Mouse (Mus musculus): ENCODE data around the gene Slc43a2.

Slc43a2 gene

DNA sequence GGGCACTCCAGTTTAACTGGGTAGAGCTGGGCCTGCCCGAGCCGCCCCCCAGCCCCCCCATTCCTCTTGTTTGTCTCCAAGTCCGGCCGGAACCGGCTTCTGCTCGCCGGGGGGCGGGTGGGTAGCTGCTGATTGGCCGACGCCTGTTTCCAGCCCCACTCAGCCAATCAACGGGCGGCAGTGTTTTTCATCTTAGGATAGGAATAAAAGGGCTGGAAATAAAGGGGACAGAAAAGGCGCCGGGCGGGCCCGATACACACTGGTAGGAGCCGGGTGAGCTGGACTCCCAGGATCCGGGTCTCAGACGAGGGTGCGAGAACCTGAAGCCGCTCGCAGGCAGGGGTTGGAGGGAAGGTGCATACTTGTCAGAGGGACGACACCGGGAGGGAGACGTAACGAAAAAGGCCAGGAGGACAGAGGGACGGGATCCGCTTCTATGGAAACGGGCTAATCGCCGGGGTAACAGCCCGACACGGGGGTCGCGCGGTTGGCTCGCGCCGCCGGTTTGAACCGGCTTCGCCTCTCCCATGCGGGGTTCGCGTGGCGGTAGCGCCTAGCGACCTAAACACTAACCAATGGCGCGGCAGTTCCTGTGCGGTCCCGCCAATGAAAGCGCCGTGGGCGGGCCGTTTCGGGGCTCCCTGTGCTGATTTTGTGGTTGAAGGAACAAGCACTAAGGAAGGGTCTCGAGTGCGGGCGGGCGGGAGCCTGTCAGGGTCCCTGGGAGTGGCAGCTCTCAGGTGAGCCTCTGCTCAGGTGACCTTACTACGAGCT is at the start of gene Slc43a2:
Gene Slc43a2 (plus strand): TSS at position 226 of the 774 bp plus-strand sequence.
- peak; percentile 96 to 97 for DNase-seq (ENCODE audit: low spot score in 2 of 2)

- no peak for DNase-seq (ENCODE audit: low spot score in 2 of 2)
Measured at GRCm38 (mm10) chr11:75486192-75486591, 45.3 kb upstream of the Slc43a2 start.

- DNase-seq (ENCODE audit: low spot score in 2 of 2): peak; percentile 96 to 98
Measured at GRCm38 (mm10) chr11:75486601-75487285, 44.8 kb upstream of the Slc43a2 start, which contains the start of gene Prpf8. Gene Prpf8 (plus strand): TSS chr11:75486816.

- DNase-seq (ENCODE audit: low spot score in 2 of 2): no peak
Measured at GRCm38 (mm10) chr11:75487496-75487895, 44.0 kb upstream of the Slc43a2 start.

DNA sequence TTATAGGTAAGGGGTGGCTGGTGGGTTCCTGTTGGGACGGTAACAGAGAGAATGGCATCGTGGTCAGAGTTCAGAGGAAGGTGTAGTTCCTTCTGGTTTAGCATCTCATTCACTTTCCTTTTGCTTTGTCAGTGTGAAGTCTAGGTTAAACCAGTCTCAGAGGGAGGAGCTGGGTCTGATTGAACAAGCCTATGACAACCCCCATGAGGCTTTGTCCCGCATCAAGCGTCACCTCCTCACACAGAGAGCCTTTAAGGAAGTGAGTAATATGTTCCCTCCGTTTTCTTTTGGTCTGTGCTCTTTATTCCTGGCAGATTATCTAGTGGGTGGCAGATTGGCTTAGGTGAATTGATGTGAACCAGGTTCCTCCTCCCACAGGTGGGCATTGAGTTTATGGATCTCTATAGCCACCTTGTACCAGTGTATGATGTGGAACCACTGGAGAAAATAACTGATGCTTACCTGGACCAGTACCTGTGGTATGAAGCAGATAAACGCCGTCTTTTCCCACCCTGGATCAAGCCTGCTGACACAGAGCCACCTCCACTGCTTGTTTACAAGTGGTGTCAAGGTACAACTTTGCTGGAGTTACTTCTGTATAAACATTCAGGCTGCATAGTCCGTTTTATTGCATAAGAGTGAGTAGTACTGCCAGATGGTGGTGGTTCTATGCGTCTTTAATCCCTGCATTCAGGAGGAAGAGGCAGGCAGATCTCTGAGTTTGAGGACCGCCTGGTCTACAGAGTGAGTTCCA is 37.0 kb upstream of the Slc43a2 start:
- no peak for DNase-seq (ENCODE audit: low spot score in 2 of 2)

GRCm38 (mm10) chr11:75498126-75498525 is 33.4 kb upstream of the Slc43a2 start:
- DNase-seq (ENCODE audit: low spot score in 2 of 2): no peak

GRCm38 (mm10) chr11:75508162-75508561 is 23.3 kb upstream of the Slc43a2 start:
- DNase-seq (ENCODE audit: low spot score in 2 of 2): no peak

GRCm38 (mm10) chr11:75508904-75509303 is 22.6 kb upstream of the Slc43a2 start:
- no peak for DNase-seq (ENCODE audit: low spot score in 2 of 2)

GRCm38 (mm10) chr11:75509741-75510626 is 21.5 kb upstream of the Slc43a2 start, which contains the start of gene Rilp:
Gene Rilp (plus strand): TSS chr11:75510094.
- peak in 1 of 2 experiments; percentile 43 for DNase-seq (ENCODE audit: low spot score in 2 of 2)

DNA sequence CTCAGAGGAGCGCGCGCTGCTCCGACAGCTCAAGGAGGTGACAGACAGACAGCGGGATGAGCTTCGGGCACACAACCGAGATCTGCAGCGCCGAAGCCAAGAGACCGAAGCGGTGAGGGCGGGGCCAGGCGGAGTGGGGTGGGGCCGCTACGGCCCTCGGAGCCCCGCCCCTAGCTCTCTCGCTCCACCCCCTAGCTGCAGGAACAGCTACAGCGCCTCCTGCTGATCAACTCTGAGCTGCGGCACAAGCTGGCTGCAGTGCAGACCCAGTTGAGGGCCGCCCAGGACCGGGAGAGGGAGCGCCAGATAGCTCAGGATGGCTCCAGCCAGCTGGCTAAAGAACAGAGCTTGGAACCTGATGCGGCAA is 20.9 kb upstream of the Slc43a2 start:
- peak; percentile 79 to 81 for DNase-seq (ENCODE audit: low spot score in 2 of 2)

GRCm38 (mm10) chr11:75511213-75511612 is 20.3 kb upstream of the Slc43a2 start:
- no peak for DNase-seq (ENCODE audit: low spot score in 2 of 2)

DNA sequence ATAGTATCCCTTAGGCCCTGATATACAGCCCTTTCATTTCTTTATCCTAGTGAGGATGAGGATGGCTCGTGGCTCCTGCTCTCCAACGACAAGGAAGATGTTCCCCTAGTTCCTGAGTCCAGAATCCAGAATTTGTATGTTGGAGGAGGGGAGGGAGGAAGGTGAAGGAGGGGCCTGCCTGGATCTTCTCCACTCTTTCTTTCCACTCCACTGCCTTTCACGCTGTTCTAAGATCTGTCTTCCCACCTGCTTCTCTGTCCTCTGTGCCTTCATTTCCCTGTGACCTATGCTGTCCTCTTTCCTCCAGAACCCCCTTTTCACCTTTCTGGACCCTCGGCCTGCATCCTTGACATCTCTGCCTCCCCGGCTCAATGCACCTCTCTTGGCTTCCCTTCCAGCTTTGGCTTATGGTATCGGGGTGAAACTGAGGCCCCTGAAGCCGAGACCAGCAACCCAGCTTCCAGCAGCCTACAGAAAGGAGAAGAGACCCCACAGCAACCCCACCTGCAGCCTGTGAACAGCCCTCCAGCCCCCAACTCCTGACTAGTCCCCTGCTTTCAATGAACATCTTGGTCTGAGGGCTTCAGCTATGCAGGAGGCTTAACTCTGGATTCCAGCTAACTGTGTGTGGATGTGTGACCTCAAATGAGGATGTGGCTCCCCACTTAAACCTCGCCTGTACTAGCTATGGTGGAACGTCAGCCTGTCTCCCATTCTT is 19.0 kb upstream of the Slc43a2 start:
- no peak for DNase-seq (ENCODE audit: low spot score in 2 of 2)

- DNase-seq (ENCODE audit: low spot score in 2 of 2): no peak
Measured at GRCm38 (mm10) chr11:75513336-75513735, 18.2 kb upstream of the Slc43a2 start, which contains the start of gene Scarf1. Gene Scarf1 (plus strand): TSS chr11:75513540.

- DNase-seq (ENCODE audit: low spot score in 2 of 2): no peak
Measured at GRCm38 (mm10) chr11:75515186-75515585, 16.3 kb upstream of the Slc43a2 start.

DNA sequence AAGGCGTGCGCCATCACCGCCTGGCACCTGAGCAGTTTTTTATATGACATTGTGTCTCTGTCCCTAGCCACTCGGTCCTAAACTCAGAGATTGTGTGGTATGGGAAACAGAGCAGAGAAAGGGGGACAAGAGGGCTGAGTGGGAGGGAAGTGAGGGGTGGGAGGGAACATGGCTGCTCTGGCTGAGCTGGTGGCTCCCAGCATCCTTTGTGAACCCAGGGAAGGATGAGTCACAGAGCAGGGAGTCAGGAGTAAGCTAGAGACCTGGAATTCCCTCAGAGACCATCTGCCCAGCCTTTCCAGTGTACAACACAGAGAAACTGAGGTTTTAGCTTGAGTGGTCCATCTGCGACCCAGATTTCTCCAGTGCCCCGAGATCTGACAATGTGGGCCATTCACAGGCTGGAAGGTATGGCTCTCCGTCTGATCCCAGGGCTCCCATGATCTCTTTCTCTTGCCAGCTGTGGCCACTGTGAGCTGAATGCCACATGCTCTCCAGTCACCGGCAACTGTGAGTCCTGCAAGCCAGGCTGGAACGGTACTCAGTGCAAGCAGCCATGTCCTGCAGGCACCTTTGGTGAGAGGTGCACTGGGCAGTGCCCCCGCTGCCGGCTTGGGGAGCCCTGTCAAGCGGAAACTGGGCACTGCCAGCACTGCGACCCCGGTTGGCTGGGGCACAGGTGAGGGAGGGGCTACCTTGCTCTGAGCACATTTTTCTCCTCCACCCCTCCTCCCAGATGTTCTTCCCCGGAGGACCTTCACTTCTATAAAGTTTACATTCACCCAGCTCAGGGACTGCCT is 11.5 kb upstream of the Slc43a2 start:
- DNase-seq (ENCODE audit: low spot score in 2 of 2): no peak

- no peak for DNase-seq (ENCODE audit: low spot score in 2 of 2)
Measured at GRCm38 (mm10) chr11:75521609-75522008, 9.9 kb upstream of the Slc43a2 start.

GRCm38 (mm10) chr11:75522793-75523192 is 8.7 kb upstream of the Slc43a2 start:
- DNase-seq (ENCODE audit: low spot score in 2 of 2): no peak

DNA sequence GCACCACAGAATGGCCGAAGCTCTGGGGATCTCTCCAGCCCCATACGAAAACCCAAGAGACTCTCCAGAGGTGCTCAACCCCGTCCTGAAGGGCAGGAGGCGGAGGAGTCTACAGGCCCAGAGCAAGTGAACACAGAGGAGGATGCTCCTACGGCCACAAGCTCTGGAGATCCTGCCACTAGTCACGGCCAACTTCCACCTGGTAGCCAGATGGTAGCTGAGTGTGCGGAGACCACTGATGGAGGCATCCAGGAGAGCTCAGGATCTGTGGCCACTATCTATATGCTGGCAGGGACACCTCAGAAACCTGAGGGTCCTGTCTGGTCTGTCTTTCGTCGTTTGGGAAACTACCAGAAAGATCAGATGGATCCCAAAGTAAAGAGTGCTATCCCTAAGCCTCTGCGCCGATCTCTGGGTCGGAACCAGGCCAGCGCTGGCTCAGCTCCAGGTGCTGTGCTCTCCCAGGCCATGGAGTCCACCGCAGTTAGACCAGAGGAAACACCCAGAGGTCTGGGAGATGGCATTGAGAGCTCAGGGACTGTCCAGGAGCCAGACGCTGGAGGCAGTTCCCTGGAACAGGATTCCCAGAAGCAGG is 5.9 kb upstream of the Slc43a2 start:
- no peak for DNase-seq (ENCODE audit: low spot score in 2 of 2)

DNA sequence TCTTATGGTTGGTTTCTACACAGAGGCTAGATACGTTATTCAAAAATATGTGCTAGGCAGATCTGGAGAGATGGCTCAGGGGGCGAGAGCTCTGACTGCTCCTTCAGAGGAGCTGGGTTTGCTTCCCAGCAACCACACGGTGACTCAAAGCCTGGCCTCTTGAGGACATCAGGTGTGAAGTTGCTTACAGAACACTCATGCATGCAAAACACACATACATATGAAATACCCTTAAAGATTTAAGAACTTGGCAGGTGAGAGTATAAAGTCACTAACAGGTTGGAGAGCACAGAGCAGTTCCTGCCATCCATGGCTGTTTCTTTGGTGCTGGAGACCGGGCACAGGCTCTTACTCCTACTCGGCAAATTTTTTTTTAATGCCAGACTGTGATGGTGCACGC is 4.6 kb upstream of the Slc43a2 start:
- DNase-seq (ENCODE audit: low spot score in 2 of 2): no peak

Data from frontal cortex, postnatal 14 days (tissue).